Mouse (Mus musculus) CD8-positive naive resting alpha-beta T cell, adult 2 months (primary cell): ENCODE data around the gene S100a5.

ENCODE experiments used
- DNase-seq, 2 experiments: peaks; one replicate each; pipeline ENCODE4 v3.0.0; 2022; ENCODE audit warnings: low read depth in 2 of 2, low spot score in 2 of 2

S100a5 gene

DNA sequence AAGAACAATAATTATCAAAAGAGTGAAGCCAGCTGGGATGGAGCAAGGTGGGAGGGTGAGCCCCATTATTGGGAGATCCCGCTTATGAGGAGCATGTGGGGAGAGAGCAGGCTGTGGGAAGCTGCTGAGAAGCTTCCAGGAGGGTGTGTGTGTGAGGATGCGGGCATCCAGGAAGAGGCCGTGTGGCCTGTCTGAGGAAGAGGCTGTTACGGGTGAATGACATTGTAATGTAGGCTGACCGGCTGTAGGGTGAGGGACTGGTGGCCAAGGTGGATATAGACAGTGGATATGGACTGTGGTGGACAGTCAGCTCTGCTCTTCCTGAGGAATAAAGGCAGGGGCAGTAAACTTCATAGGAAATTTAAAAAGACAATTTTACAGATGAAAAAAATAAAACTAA is 17.2 kb downstream of the S100a5 start:
- no peak for DNase-seq

DNA sequence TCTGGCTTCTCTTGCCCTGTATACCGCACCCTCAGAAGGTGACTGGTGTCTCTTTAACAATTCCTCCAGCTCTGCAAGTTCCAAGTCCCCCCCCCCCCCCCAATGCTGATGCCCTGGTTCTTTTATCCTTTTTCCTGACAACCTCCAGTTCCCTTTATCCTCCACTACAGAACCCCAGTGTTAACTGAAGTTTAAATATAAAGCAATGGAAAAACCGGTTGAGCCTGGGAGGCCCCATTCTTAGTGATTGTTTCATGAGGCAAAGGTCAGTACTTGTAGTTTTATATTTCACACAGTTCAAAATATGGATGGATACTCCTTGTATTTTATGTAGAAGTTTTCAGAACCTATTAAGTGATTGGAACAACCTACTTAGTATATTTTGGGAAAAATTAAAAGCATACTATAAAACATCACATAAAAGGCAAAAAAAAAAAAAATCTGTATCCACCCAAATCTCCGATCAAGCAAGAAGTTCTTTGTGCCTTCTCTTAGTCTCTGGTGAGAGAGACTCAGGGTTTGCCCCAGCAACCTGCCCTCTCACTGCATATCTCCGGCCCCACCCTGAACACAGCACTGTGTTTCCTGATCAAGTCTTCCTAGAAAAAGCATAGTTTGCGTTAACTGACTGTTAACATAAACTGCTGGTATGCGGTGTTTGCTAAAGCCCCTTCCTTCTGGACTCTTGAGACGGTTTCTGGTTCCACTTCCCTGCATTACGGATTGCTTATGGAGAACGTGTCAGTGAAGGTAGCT is 18.1 kb downstream of the S100a5 start:
- DNase-seq: no peak

DNA sequence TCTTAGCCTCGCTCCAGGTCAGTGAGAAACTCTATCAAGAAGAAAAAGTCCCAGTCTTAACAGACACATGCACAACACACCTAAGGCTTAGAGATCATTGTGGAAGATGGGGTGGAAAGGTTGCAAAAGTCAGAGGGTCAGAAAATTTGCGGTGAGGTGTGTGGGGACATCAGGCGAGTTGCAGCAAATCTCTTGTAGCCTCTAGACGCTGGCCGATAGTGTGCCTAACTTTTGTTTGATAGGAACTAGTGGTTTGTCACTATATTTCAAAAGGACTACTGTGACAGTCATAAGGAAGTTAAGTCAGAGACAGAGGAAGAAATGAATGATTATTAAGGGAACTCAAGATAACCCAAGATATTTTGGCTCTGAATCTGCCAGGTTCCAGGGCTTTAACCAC is 19.0 kb downstream of the S100a5 start:
- DNase-seq: no peak

DNA sequence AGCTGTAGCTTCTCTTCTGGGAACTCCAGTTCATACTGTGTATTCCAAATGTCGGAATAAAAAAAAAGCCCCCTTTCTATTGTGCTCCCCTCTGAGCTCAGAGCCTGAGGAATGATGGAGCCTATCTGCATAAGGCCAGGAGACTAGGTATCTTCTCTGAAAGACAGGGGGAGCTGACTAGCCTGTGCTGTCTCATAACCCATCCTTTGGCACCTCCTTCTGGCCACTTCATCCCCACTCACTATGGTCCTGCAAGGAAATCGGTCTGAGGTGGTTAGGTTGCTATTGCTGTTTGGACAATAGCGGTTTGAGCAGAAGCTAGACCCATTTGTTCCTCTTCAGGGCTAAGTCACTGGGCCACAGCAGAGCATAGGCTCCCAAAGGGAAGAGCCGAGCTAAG is 19.5 kb downstream of the S100a5 start:
- DNase-seq: no peak

DNA sequence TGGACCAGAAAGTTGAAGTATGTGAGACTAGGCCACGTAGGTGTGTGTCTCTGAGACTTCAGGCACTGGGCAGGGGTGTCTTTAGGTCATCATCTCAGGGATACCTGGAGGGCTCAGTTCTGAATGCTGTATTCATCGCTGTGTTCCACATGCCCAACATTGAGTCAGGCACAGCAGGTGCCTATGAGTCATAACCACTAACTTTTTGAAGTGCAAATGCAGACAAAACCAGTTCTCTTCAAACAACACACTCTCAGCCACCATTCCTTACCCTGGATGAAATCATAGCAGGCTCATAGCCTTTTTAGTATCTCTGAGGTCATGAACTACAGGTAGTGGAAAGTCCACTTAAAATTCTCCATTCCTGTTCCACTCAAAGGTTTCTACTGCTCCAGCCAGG is 21.0 kb downstream of the S100a5 start:
- DNase-seq: no peak

DNA sequence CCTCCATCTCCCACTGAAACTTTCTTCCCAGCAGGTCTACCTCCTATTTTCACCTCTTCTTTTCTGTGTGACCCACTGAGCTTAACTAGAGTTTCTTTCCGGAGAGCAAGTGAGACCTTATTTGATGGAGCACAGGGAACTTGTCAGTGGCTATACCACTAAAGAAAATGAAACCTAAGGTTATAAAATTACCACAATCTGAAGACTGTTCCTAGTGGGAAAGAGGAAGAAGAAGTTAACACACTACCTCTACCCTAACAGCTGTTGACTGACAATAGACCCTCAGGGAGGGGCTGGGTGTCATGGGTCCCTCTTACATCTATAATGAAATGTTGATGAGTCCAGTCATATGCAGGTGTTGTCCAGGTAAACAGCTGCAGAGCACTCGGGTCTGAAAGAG is 23.7 kb downstream of the S100a5 start:
- DNase-seq: no peak

DNA sequence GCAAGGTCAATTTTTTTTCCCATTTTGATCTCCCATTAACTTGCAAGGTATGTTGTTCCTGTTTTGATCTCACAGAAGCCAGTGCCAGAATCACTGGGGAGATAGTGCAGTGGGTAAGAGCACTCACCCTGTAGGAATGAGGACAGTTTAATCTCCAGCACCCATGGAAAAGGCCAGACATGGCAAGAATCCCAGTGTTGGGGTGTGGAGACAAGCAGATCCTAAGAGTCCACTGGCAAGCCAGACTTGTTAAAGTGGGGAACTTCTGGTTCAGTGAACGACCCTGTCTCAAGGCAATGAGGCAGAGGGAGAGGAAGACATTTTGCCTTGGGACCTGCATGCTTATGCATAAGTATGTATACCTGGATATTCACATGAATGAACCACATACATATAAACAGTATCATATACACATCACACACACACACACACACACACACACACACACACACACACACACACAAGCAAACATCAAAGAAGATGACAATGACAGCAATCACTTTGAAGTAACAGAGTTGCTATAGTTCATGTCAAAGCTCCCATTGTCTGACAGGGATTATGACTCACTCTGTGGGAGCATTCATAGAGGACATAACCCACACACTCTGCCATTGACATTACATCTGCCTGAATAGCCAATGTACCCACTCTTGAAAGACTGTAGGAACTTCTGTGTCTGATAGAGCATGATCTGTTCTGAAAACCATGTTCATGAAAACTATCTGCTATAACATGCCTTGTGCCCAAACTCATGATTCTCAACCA is 30.4 kb downstream of the S100a5 start:
- no peak for DNase-seq

DNA sequence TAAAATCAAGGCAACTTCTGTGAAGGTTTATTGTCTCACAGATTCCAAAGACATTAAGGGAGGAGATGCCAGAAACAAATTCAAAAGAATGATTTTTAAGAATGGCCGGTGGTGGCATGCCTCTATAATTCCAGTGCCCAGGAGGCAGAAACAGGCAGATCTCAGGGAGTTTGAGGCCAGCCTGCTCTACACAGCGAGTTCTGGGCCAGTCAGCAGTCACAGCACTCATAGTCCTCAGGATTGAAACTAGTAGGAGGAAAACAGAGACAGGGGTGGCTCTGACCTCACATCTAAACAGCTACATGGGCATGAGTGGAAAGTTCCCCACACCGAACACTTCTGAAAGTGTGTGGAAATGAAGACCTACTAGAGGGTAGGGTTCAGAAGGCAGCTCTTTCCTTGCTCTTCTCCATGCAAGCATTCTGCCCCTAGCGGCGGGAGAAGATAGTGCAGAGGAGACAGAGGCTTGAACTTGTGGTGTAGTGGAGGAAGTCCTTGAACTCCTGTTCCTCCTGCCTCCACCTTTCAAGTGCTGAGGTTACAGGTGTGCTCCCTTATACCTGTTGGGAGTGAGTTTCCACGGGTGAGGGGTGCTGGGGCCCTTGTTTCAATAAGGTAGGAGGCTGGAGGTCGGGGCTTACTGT is 31.3 kb downstream of the S100a5 start:
- peak; percentile 38 to 48 for DNase-seq

DNA sequence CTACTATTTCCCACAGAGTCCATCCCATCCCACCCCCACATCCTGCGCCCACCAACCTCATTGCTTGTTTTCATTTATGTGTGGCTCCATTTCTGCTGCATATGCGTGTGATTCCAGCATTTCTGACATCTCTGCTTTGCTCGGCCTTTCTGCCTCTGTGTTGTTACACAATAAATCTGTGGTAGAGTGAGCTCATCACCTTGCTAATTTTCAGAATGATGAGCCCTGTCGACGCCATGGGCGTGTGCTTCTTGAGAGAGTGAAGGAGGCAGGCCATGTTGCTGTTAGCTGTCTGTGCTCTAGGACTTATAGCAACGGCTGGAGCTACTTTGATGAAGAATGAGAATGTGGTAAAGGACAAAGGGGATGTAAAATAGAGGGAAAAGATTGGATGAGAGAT is 32.7 kb downstream of the S100a5 start:
- no peak for DNase-seq

DNA sequence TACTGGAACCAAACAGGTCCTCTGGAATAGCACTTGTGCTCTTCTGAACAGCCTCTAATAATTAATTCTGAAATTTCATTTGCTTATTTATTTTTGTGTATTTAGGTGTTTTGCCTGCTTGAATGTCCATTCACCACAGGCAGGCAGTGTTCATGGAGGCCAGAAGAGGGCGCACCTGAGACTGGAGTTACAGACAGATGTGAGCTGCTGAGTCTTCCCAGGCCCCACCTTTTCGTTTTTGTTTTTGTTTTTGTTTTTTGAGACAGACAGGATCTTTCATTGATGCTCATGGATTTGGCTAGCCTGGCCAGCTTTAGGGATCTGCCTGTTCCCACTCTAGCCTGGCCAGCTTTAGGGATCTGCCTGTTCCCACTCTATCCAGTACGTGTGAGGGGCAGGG is 35.9 kb downstream of the S100a5 start:
- DNase-seq: peak; percentile 20 to 37

DNA sequence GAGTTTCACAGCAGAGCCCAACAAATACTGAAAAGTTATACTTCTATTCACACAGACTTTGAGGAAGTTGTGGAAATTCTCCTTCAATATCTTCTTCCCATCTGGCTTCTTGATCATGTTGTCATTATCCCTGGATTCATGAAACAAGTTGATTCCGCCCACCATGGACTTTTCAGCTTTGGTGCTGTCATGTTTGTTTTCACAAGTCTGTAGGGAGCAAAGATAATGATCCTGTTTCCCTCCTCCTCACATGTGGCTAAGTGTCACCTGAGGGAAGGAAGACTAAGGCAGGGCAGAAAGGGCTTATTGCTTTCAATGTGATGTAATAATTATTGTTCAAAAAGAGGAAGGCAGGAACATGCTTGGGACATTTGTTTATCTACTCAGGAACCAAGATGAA is 39.0 kb downstream of the S100a5 start:
- no peak for DNase-seq

DNA sequence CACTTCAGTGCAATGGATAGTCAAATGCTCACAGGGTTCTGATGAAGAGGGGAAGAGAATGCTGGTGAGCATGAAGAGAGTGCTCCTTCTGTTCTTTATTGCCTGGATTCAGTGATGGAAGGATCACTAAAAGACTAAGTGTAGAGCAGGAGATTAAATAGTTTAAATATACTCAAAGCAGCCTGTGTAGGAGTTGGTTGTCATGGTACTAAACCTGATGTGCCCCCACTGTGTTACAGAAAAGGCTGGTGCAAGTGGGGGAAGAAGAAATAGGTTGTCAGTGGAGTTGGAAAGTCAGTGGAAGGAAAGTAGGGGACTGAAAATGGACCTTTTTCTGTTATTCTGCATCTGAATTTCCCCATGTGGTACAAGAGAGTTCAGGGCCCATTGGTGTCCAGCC is 40.7 kb downstream of the S100a5 start:
- no peak for DNase-seq

DNA sequence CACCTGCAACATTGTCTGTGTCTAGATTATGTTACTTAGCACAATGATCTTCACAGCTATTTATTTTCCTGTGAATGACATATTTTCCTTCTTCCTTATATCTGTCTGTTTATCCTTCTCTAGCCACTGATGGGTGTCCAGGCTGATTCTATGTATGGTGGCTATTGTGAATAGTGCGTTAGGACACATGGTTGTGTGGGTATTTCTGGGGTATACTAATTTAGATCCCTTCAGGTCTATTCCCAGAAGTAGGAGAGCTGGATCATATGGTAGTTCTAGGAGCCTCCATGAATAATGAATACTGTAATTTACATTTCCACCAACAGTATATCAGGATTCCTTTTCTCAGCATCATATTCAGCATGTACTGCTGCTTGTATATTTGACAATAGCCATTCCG is 41.5 kb downstream of the S100a5 start:
- DNase-seq: no peak

DNA sequence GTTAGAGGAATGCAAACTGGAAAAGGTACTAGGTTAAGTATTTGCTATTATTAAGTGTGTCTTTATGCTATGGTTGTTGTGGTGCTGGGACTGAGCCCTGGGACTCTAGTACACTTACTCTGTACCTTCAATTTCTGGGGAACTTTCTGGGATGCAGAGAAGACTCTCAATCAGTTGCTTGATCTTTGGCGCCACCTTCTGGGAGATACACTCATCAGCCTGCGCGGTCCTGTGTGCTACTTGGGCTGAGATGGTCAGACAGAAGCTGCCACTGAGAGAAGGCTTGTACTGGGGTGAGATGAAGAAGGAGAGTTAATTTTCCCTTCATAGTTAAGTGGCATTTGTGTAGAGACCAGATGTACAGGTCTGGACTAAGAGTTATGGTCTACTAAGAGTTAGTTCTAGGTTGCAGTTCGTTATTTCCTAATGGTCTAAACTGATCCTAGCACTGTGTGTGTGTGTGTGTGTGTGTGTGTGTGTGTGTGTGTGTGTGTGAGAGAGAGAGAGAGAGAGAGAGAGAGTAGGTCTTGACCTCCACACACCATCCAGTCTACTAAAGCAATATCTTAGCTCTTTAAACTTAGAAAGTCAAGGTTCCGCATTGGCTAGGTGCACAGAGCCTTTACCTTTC is 44.7 kb downstream of the S100a5 start:
- peak; percentile 26 to 29 for DNase-seq

DNA sequence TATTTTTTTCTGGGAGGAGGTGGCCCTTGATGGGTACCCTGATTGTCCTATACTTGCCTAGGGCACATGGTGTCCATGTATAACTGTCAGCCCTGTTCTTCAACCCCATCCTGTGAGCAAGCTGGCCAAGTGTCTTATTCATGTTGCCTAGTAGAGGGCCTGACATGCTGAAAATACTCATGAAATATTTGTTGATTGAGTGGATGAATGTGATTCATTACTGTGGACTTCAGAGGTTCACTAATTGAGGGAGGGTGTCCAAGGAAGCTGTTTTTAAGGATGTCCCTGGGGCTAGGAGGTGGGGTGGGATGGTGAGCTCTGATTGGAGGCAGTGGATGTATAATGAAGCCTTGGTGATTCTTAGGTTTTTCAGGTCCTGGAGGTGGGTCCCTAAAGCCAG is 45.4 kb downstream of the S100a5 start, which contains the start of gene S100a7a:
Gene S100a7a (plus strand): TSS at position 301 of the 400 bp plus-strand sequence.
- no peak for DNase-seq

DNA sequence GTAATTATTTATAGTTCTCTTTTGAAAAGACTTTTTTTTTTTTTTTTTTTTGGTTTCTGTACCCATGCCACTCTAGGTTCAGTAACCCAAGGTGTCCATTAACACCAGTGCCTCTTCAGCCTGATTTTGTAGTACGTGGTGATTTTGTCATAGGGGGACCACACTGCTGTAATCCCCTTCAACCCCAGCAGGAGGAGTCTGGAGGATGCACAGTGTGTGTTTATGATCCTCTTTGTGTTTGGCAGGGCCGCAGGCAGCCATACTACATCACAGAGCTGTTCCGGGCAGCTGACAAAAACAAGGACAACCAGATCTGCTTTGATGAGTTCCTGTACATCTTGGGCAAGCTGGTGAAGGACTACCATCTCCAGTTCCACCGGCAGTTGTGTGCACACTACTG is 49.1 kb downstream of the S100a5 start:
- no peak for DNase-seq

DNA sequence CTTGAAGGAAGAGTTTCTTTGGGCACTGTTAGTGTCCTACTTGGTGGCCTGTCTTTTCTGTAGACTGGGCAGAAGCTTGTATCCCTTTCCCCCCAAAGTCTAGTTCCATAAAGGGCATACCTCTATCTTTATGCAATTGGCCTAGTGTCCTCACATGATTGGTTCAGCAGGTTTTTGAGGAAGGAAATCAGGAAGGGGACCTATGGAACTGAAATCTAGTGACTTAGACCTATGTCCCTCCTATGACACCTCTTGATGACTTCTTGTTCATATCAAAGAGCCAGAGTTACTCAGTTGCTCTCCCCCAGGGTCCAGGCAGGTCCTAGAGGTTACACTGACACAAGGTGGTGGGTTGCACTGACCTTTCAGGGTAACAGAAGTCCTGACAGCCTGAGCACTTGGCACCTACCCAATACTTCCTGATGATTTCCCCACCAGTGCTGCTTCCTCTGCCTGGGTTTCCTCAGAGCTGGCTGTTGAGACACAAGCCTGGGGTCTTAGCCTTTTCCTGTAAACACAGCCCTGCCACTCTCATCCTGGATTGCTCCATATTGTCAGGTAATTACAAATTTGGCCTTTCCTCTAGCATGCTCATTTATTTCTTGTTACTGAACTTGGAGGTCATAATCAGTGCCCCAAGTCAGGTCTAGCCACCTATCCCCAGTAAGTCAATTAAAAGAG is 51.2 kb downstream of the S100a5 start:
- DNase-seq: no peak
